In the genomic region with DNA sequence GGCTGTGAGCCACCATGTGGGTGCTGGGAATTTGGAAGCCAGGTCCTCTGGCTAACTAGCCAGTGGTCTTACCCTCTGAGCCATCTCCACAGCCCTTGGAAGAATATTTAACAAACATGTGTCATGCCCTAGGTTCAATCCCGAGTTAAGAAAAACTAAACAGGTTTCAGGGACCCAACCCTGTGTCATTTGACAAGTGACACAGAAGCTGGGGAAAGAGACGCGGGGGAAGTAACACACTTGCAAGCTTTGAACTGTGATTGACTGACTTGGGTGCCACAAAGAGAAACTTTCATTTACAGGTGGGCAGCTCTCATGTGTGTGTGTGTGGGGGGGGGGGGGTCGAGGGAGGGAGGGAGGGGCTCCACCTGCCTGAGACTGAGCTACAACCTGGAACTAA, we compare ENCODE assay signal across 22 mouse cellular contexts. TPM values are rescaled to one million over a fixed set of nuclear protein-coding genes. Genes with fewer than 3 reads are reported as not detected.
DNase-seq lines count a peak whose midpoint lies in the region; ATAC-seq and TF ChIP-seq lines count a peak whose summit lies in the region.
"Had no signal": no experiment of that assay in that cellular context is flagged by ENCODE, and none has a peak within 500 bp of the region (broad histone marks: within the 10 kb centered on the region; RNA-seq: fewer than 3 reads in every experiment).

No protein-coding gene starts in this region.

- WGBS in cerebellum, adult 2 months: 30% methylated on average over 4 of the region's 4 CpGs
- WGBS in midbrain, embryonic 11.5 days: 90% methylated on average over 3 of the region's 4 CpGs
- 69% methylated on average over 4 of the region's 4 CpGs for WGBS in midbrain, embryonic 16.5 days

- DNase-seq in cerebellum, adult 11-12 months: peak; percentile 19
- no peak for DNase-seq in cerebellum, adult 2 months
- peak; percentile 64 for DNase-seq in midbrain, embryonic 11.5 days (ENCODE audit: low spot score, missing footprints)
- peak; percentile 65 for DNase-seq in induced T-regulatory cell, adult 2 months (ENCODE audit: low read depth)
- DNase-seq in retina, postnatal 1 day: no peak
- DNase-seq: adrenal gland, adult 2 months; adrenal gland, postnatal 25 days; B cell, adult 2 months; cerebellum, adult 8-10 months; cerebellum, postnatal 14 days; gastrocnemius, adult 2 months; gastrocnemius, postnatal 14 days; heart, adult 11 months had no signal

- TF ChIP-seq POLR2A in cerebellum, adult 2 months (IDR thresholded peaks at IDR 0.05; ENCODE audit: borderline replicate concordance, insufficient read depth, low read length): no peak

- no peak overlapping the region for H3K4me3 ChIP-seq in cerebellum, adult 2 months (replicated peaks; ENCODE audit: insufficient read depth, low read depth, low read length)
- no peak overlapping the region for H3K4me3 ChIP-seq in midbrain, embryonic 11.5 days (ENCODE audit: low read depth, low read length)
- no peak overlapping the region for H3K4me3 ChIP-seq in midbrain, embryonic 16.5 days (ENCODE audit: low read depth, low read length)
- 0 out of 2 replicates have a peak overlapping the region, but pooled peaks have one; percentile 17 for H3K4me3 ChIP-seq in E14TG2a.4 (replicated peaks; ENCODE audit: low read length)
- H3K4me3 ChIP-seq: forebrain, embryonic 10.5 days; forebrain, embryonic 13.5 days; gastrocnemius, adult 2 months; hindbrain, embryonic 12.5 days; hindbrain, embryonic 15.5 days; intestine, embryonic 15.5 days had no signal

- no peaks in the 10 kb centered on the region for H3K9me3 ChIP-seq in midbrain, embryonic 11.5 days (ENCODE audit: control insufficient read depth, low read length)
- H3K9me3 ChIP-seq in midbrain, embryonic 16.5 days (replicated peaks; ENCODE audit: control insufficient read depth, low read length, poor library complexity, severe bottlenecking): no peaks in the 10 kb centered on the region
- no peaks in the 10 kb centered on the region for H3K9me3 ChIP-seq in E14TG2a.4 (ENCODE audit: low read length)
- H3K9me3 ChIP-seq: forebrain, embryonic 10.5 days; forebrain, embryonic 13.5 days; hindbrain, embryonic 12.5 days; hindbrain, embryonic 15.5 days; intestine, embryonic 15.5 days had no signal

- H3K36me3 ChIP-seq in midbrain, embryonic 11.5 days (ENCODE audit: control insufficient read depth, insufficient read depth, low read length): no peaks in the 10 kb centered on the region
- no peaks in the 10 kb centered on the region for H3K36me3 ChIP-seq in midbrain, embryonic 16.5 days (ENCODE audit: control insufficient read depth, insufficient read depth, low read length)
- peaks cover 2% of the 10 kb centered on the region; the same call in 1 of the 2 replicates for H3K36me3 ChIP-seq in E14TG2a.4 (ENCODE audit: insufficient read depth, low read length)
- H3K36me3 ChIP-seq: forebrain, embryonic 10.5 days; hindbrain, embryonic 12.5 days; hindbrain, embryonic 15.5 days; intestine, embryonic 15.5 days had no signal

- H3K27me3 ChIP-seq in cerebellum, adult 2 months (ENCODE audit: control insufficient read depth, insufficient read depth, low read length): no peaks in the 10 kb centered on the region
- H3K27me3 ChIP-seq in midbrain, embryonic 11.5 days (ENCODE audit: control insufficient read depth, insufficient read depth, low read length): no peaks in the 10 kb centered on the region
- no peaks in the 10 kb centered on the region for H3K27me3 ChIP-seq in midbrain, embryonic 16.5 days (ENCODE audit: control insufficient read depth, insufficient read depth, low read depth, low read length)
- H3K27me3 ChIP-seq in E14TG2a.4 (ENCODE audit: insufficient read depth, low read length): no peaks in the 10 kb centered on the region
- H3K27me3 ChIP-seq: forebrain, embryonic 13.5 days; hindbrain, embryonic 12.5 days; hindbrain, embryonic 15.5 days; intestine, embryonic 15.5 days had no signal

- H3K4me1 ChIP-seq in cerebellum, adult 2 months (ENCODE audit: control insufficient read depth, insufficient read depth, low read length): peaks cover 54% of the 10 kb centered on the region
- H3K4me1 ChIP-seq in midbrain, embryonic 11.5 days (ENCODE audit: control insufficient read depth, insufficient read depth, low read length): no peaks in the 10 kb centered on the region
- peaks cover 5% of the 10 kb centered on the region; the same call in 1 of the 2 replicates for H3K4me1 ChIP-seq in midbrain, embryonic 16.5 days (ENCODE audit: control insufficient read depth, insufficient read depth, low read length)
- H3K4me1 ChIP-seq in E14TG2a.4 (replicated peaks; ENCODE audit: low read depth, low read length): peaks cover 97% of the 10 kb centered on the region
- H3K4me1 ChIP-seq: forebrain, embryonic 13.5 days had no signal

- no peak overlapping the region for H3K4me2 ChIP-seq in midbrain, embryonic 11.5 days
- no peak overlapping the region for H3K4me2 ChIP-seq in midbrain, embryonic 16.5 days (ENCODE audit: low read length)
- H3K4me2 ChIP-seq: forebrain, embryonic 13.5 days; heart, embryonic 11.5 days; hindbrain, embryonic 12.5 days; hindbrain, embryonic 15.5 days; intestine, embryonic 15.5 days had no signal

- H3K27ac ChIP-seq in cerebellum, adult 2 months (ENCODE audit: insufficient read depth, low read length): no peak overlapping the region
- H3K27ac ChIP-seq in midbrain, embryonic 11.5 days (ENCODE audit: low read depth, low read length): no peak overlapping the region
- no peak overlapping the region for H3K27ac ChIP-seq in midbrain, embryonic 16.5 days (ENCODE audit: low read length)
- H3K27ac ChIP-seq: forebrain, embryonic 10.5 days; forebrain, embryonic 13.5 days; gastrocnemius, adult 2 months; hindbrain, embryonic 12.5 days; hindbrain, embryonic 15.5 days; intestine, embryonic 15.5 days had no signal

- ATAC-seq in midbrain, embryonic 11.5 days (ENCODE audit: low FRiP score): no peak
- ATAC-seq in midbrain, embryonic 16.5 days: no peak
- ATAC-seq: forebrain, embryonic 13.5 days; forebrain, embryonic 16.5 days; intestine, embryonic 15.5 days had no signal

- H3K9ac ChIP-seq in midbrain, embryonic 11.5 days (ENCODE audit: low read length): no peak overlapping the region
- H3K9ac ChIP-seq in midbrain, embryonic 16.5 days (ENCODE audit: low read depth, low read length): no peak overlapping the region
- H3K9ac ChIP-seq: forebrain, embryonic 13.5 days; hindbrain, embryonic 12.5 days; hindbrain, embryonic 15.5 days; intestine, embryonic 15.5 days had no signal

- no peak for TF ChIP-seq CTCF in cerebellum, adult 2 months (IDR thresholded peaks at IDR 0.05; ENCODE audit: borderline replicate concordance, insufficient read depth, low read depth, low read length)
- no peak for TF ChIP-seq CTCF in E14TG2a.4 (conservative IDR thresholded peaks at IDR 0.05; ENCODE audit: low read length)

RNA-seq across cellular contexts. Expression of a gene that starts 7.8 kb away (rescaled TPM):
- 310 and 320 TPM in 2 replicates for polyA plus RNA-seq in cerebellum, adult 2 months (2012; rRNA removed)
- polyA plus RNA-seq in midbrain, embryonic 11.5 days (2014; fragmentation: Nextera tagmentation; extraction: Ambion mirVana): 10.8 and 11.5 TPM in 2 replicates
- 31.5 and 33.2 TPM in 2 replicates for polyA plus RNA-seq in midbrain, embryonic 16.5 days (2015; fragmentation: Nextera tagmentation; extraction: Ambion mirVana)

RNA-seq across cellular contexts. Expression of a gene that starts 18.1 kb away (rescaled TPM):
- polyA plus RNA-seq in cerebellum, adult 2 months (2012; rRNA removed): 30.0 and 33.9 TPM in 2 replicates
- 26.5 and 27.8 TPM in 2 replicates for polyA plus RNA-seq in midbrain, embryonic 11.5 days (2014; fragmentation: Nextera tagmentation; extraction: Ambion mirVana)
- polyA plus RNA-seq in midbrain, embryonic 16.5 days (2015; fragmentation: Nextera tagmentation; extraction: Ambion mirVana): 34.9 and 43.6 TPM in 2 replicates

Comparison
In these comparisons a context has a peak if more than half of its experiments do, and no peak if none do; other contexts are left out.
1. DNase-seq: peak in cerebellum, adult 11-12 months (single experiment), midbrain, embryonic 11.5 days (single experiment) and induced T-regulatory cell, adult 2 months (single experiment); none in cerebellum, adult 2 months (0 of 2) and retina, postnatal 1 day (single experiment).